Mouse (Mus musculus) liver, embryonic 14.5 days (tissue): ENCODE measurements around the gene Eml1. TPM values are rescaled to one million over a fixed set of nuclear protein-coding genes. Genes with fewer than 3 reads are reported as not detected.

Source experiments
- ATAC-seq: fragments of 200-750 bp; cut with Nextera tagmentation; 2 replicates; pipeline ENCODE4 v1.8.0; 2017; ENCODE audit warnings: moderate number of reproducible peaks, mild to moderate bottlenecking, moderate library complexity; ENCODE audit not compliant: insufficient read depth
- DNase-seq, 3 experiments: peaks; one replicate each; pipeline ENCODE4 v3.0.0-alpha.2; 2012 to 2013; ENCODE audit warnings: low read depth in 3 of 3, low spot score in 3 of 3
- H3K27ac ChIP-seq: fragments of 300-500 bp; sonication (generic); 2 replicates; pipeline ENCODE4 v1.5.1; 2014; ENCODE audit warnings: moderate library complexity, mild to moderate bottlenecking, control low read depth, inconsistent platforms
- H3K27me3 ChIP-seq: fragments of 300-500 bp; sonication (generic); 2 replicates; pipeline ENCODE4 v1.6.1; 2014; ENCODE audit warnings: mild to moderate bottlenecking, low read length, moderate library complexity; ENCODE audit not compliant: control insufficient read depth, insufficient read depth
- H3K36me3 ChIP-seq: fragments of 300-500 bp; sonication (generic); replicated peaks from 2 replicates; pipeline ENCODE4 v1.6.1; 2014; ENCODE audit warnings: low read depth; ENCODE audit not compliant: control insufficient read depth, insufficient read depth
- H3K4me1 ChIP-seq, 2 experiments: fragments of 200-500 bp in 1 of 2; fragments of 300-500 bp in 1 of 2; sonication (generic) in 1 of 2; replicated peaks; 2 replicates each; pipeline ENCODE4 v1.6.1; 2012 to 2014; ENCODE audit warnings: antibody characterized with exemption in 1 of 2, inconsistent platforms in 1 of 2, low read length in 1 of 2; ENCODE audit not compliant: control insufficient read depth in 2 of 2, insufficient read depth in 2 of 2
- H3K4me2 ChIP-seq: fragments of 300-500 bp; sonication (generic); 2 replicates; pipeline ENCODE4 v1.6.1; 2014; ENCODE audit warnings: low read depth, mild to moderate bottlenecking, control low read depth, moderate library complexity
- H3K4me3 ChIP-seq, 2 experiments: fragments of 200-500 bp in 1 of 2; fragments of 300-500 bp in 1 of 2; sonication (generic) in 1 of 2; 2 replicates each; pipeline ENCODE4 v1.5.1; 2012 to 2014; ENCODE audit warnings: low read depth in 2 of 2, low read length in 2 of 2, mild to moderate bottlenecking in 2 of 2, control low read depth in 1 of 2, inconsistent platforms in 1 of 2, moderate library complexity in 1 of 2; ENCODE audit not compliant: insufficient read depth in 1 of 2
- H3K9ac ChIP-seq: fragments of 300-500 bp; sonication (generic); replicated peaks from 2 replicates; pipeline ENCODE4 v1.6.1; 2014; ENCODE audit warnings: mild to moderate bottlenecking, control low read depth, moderate library complexity
- H3K9me3 ChIP-seq: fragments of 300-500 bp; sonication (generic); 2 replicates; pipeline ENCODE4 v1.6.1; 2016; ENCODE audit warnings: low read length, mixed read lengths; ENCODE audit not compliant: control insufficient read depth
- CTCF ChIP-seq: IDR thresholded peaks from 2 replicates; pipeline ENCODE4 v1.5.1; 2016; ENCODE audit warnings: antibody characterized with exemption, low read depth, control low read depth
- EP300 ChIP-seq: IDR thresholded peaks from 2 replicates; pipeline ENCODE4 v1.6.1; 2016; ENCODE audit warnings: antibody characterized with exemption, low read depth
- WGBS: fragments of 180-500 bp; shearing (Covaris S2); extraction: QIAGEN DNeasy Blood & Tissue Kit; methylation state at CpG from one replicate; pipeline ENCODE4 v1.1.7; 2014; ENCODE audit not compliant: insufficient replicate concordance; 5-methylcytosine and 5-hydroxymethylcytosine counted together
- polyA plus RNA-seq, 2 experiments: library from polyadenylated mRNA; depleted of rRNA in 1 of 2; stranded (reverse) in 1 of 2; unstranded in 1 of 2; fragments of >200 nt; fragmentation: Nextera tagmentation in 1 of 2; extraction: Ambion mirVana in 1 of 2; gene quantifications; 2 replicates each; pipeline versions ENCODE4 v1.2.1 to v1.2.3; 2012 to 2014

The Eml1 gene
- polyA plus RNA-seq, 2 experiments: 2.5 to 3.3 TPM

- no peaks in the 10 kb centered on the region for H3K27me3 ChIP-seq
- ATAC-seq: no peak
- H3K27ac ChIP-seq: no peak overlapping the region
- no peaks in the 10 kb centered on the region for H3K9me3 ChIP-seq
- H3K4me3 ChIP-seq: no peak overlapping the region
- no peak for DNase-seq
- H3K4me1 ChIP-seq: no peaks in the 10 kb centered on the region
- WGBS: 44% methylated on average over 8 of the region's 8 CpGs
- H3K36me3 ChIP-seq: no peaks in the 10 kb centered on the region
- no peak overlapping the region for H3K4me2 ChIP-seq
- TF ChIP-seq EP300 (no peak), CTCF (no peak)
- H3K9ac ChIP-seq: no peak overlapping the region
Measured at GRCm38 (mm10) chr12:108400951-108401350, 30.2 kb downstream of the Eml1 start.

DNA sequence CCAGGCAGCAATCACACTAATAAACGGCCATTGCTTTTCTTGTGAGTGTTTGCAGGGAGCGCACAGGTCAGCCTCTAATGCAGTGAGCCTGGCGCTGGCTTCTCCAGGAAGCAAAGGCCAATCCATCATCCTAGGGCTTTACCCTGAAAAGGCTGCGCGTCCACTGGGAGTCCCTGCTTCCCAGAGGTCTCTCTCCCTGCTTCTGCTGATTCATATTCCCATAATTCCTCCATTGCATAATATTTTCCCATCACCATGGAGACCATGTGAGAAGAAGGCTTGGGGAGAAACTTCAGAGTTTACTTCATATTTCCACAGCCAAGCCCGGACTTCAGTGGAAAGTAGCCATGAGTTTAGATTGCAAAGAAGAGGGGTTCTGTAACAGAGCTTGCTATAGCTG, 33.2 kb downstream of the Eml1 start:
- Histone ChIP-seq H3K27ac (no peak overlapping the region), H3K4me1 (no peaks in the 10 kb centered on the region), H3K4me3 (no peak overlapping the region), H3K27me3 (no peaks in the 10 kb centered on the region), H3K36me3 (no peaks in the 10 kb centered on the region), H3K9me3 (no peaks in the 10 kb centered on the region), H3K4me2 (no peak overlapping the region), H3K9ac (no peak overlapping the region)
- WGBS: 58% methylated on average over 6 of the region's 6 CpGs
- no peak for TF ChIP-seq EP300
- TF ChIP-seq CTCF: no peak
- DNase-seq (no peak), ATAC-seq (no peak)

DNA sequence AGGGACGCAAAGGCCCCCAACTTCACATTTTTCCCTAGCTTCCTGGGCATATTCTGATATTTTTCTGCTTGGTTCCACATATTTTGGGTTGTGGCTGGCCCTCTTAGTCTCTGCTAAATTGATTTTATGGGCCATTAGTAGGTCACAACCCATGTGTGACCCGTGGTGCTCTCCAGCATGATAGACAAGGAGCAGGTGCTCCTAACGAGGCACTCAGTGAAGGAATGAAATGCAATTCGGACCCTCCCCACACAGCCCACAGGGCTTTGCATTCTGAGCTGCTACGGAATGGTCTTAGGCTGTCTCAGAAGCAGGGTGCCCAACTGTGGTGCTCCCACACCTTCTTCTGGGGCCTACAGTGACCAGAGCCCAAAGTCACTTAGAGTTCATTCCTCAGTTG, 38.3 kb downstream of the Eml1 start:
- TF ChIP-seq CTCF (no peak), EP300 (no peak)
- Histone ChIP-seq H3K27me3 (no peaks in the 10 kb centered on the region), H3K36me3 (no peaks in the 10 kb centered on the region), H3K4me1 (no peaks in the 10 kb centered on the region), H3K27ac (no peak overlapping the region), H3K9ac (no peak overlapping the region), H3K4me3 (no peak overlapping the region), H3K9me3 (no peaks in the 10 kb centered on the region), H3K4me2 (no peak overlapping the region)
- ATAC-seq (no peak), DNase-seq (no peak)
- WGBS: 49% methylated on average over 5 of the region's 5 CpGs

- H3K36me3 ChIP-seq: no peaks in the 10 kb centered on the region
- 52% methylated on average over 14 of the region's 14 CpGs for WGBS
- no peak overlapping the region for H3K4me2 ChIP-seq
- TF ChIP-seq CTCF (no peak), EP300 (no peak)
- no peak overlapping the region for H3K27ac ChIP-seq
- ATAC-seq: no peak
- no peaks in the 10 kb centered on the region for H3K9me3 ChIP-seq
- H3K4me1 ChIP-seq: no peaks in the 10 kb centered on the region
- no peak overlapping the region for H3K4me3 ChIP-seq
- no peak for DNase-seq
- H3K27me3 ChIP-seq: no peaks in the 10 kb centered on the region
- no peak overlapping the region for H3K9ac ChIP-seq
Measured at GRCm38 (mm10) chr12:108410416-108411208, 39.9 kb downstream of the Eml1 start.

GRCm38 (mm10) chr12:108414932-108415331, 44.2 kb downstream of the Eml1 start:
- ATAC-seq: no peak
- TF ChIP-seq CTCF (no peak), EP300 (no peak)
- WGBS: 74% methylated on average over 9 of the region's 9 CpGs

More at GRCm38 (mm10) chr12:108414932-108415331, 44.2 kb downstream of the Eml1 start:
- DNase-seq: no peak
- H3K27me3 ChIP-seq: no peaks in the 10 kb centered on the region
- H3K36me3 ChIP-seq: no peaks in the 10 kb centered on the region
- H3K9ac ChIP-seq: no peak overlapping the region
- H3K4me2 ChIP-seq: no peak overlapping the region
- no peaks in the 10 kb centered on the region for H3K9me3 ChIP-seq
- H3K27ac ChIP-seq: no peak overlapping the region
- no peaks in the 10 kb centered on the region for H3K4me1 ChIP-seq
- H3K4me3 ChIP-seq: no peak overlapping the region
